Mouse (Mus musculus) stomach, postnatal 0 days (tissue): ENCODE measurements around the gene Olfr632. TPM values are rescaled to one million over a fixed set of nuclear protein-coding genes. Genes with fewer than 3 reads are reported as not detected.

Experiments used
- ATAC-seq: fragments of 200-750 bp; cut with Nextera tagmentation; 2 replicates; pipeline ENCODE4 v1.8.0; 2017; ENCODE audit not compliant: low FRiP score, low TSS enrichment
- DNase-seq: peaks from one replicate; pipeline ENCODE4 v3.0.0-alpha.2; 2016; ENCODE audit warnings: low spot score
- H3K27ac ChIP-seq: fragments of 300-500 bp; sonication (generic); replicated peaks from 2 replicates; pipeline ENCODE4 v1.5.1; 2014; ENCODE audit warnings: mild to moderate bottlenecking, control low read depth
- H3K27me3 ChIP-seq: fragments of 300-500 bp; sonication (generic); 2 replicates; pipeline ENCODE4 v1.6.1; 2014; ENCODE audit warnings: low read length; ENCODE audit not compliant: control insufficient read depth, insufficient read depth
- H3K36me3 ChIP-seq: fragments of 300-500 bp; sonication (generic); 2 replicates; pipeline ENCODE4 v1.6.1; 2014; ENCODE audit warnings: low read length, mixed read lengths; ENCODE audit not compliant: control insufficient read depth, insufficient read depth
- H3K4me1 ChIP-seq: fragments of 300-500 bp; sonication (generic); replicated peaks from 2 replicates; pipeline ENCODE4 v1.6.1; 2014; ENCODE audit warnings: antibody characterized with exemption; ENCODE audit not compliant: control insufficient read depth, insufficient read depth
- H3K4me2 ChIP-seq: fragments of 300-500 bp; sonication (generic); replicated peaks from 2 replicates; pipeline ENCODE4 v1.6.1; 2014; ENCODE audit warnings: low read depth, mild to moderate bottlenecking, control low read depth, moderate library complexity
- H3K4me3 ChIP-seq: fragments of 300-500 bp; sonication (generic); 2 replicates; pipeline ENCODE4 v1.5.1; 2014; ENCODE audit warnings: low read depth, low read length, control low read depth
- H3K9ac ChIP-seq: fragments of 300-500 bp; sonication (generic); 2 replicates; pipeline ENCODE4 v1.6.1; 2014; ENCODE audit warnings: mild to moderate bottlenecking, low read length, control low read depth, mixed read lengths
- H3K9me3 ChIP-seq: fragments of 300-500 bp; sonication (generic); 2 replicates; pipeline ENCODE4 v1.6.1; 2016; ENCODE audit warnings: low read length; ENCODE audit not compliant: control insufficient read depth
- CTCF ChIP-seq: IDR thresholded peaks from 2 replicates; pipeline ENCODE4 v1.5.1; 2016; ENCODE audit warnings: antibody characterized with exemption, low read depth, mild to moderate bottlenecking, moderate library complexity
- EP300 ChIP-seq: optimal IDR thresholded peaks from 2 replicates; pipeline ENCODE3; 2016; ENCODE audit warnings: antibody characterized with exemption
- WGBS: fragments of 180-500 bp; shearing (Covaris S2); extraction: QIAGEN DNeasy Blood & Tissue Kit; methylation state at CpG from one replicate; pipeline ENCODE4 v1.1.7; 2014; 5-methylcytosine and 5-hydroxymethylcytosine counted together
- polyA plus RNA-seq: library from polyadenylated mRNA; unstranded; fragments of >200 nt; fragmentation: Nextera tagmentation; extraction: Ambion mirVana; gene quantifications from 2 replicates; pipeline ENCODE4 v1.2.1, GENCODE M21; 2015

Gene Olfr632
- polyA plus RNA-seq, 1 experiment from 2014 or later = not detected

GRCm38 (mm10) chr7:103971782-103972181, 37.6 kb downstream of the Olfr632 start:
- Histone ChIP-seq H3K27me3 (no peaks in the 10 kb centered on the region), H3K27ac (no peak overlapping the region), H3K9ac (no peak overlapping the region), H3K4me1 (no peaks in the 10 kb centered on the region), H3K4me3 (no peak overlapping the region), H3K36me3 (no peaks in the 10 kb centered on the region), H3K4me2 (no peak overlapping the region), H3K9me3 (no peaks in the 10 kb centered on the region)
- no peak for DNase-seq
- 61% methylated on average over 1 of the region's 1 CpGs for WGBS
- no peak for TF ChIP-seq CTCF
- no peak for TF ChIP-seq EP300
- no peak for ATAC-seq

Other genes with a start within 250 kb of the Olfr632 start
- not detected in 2 replicates for gene Olfr243, start 219.7 kb upstream of the Olfr632 start, polyA plus RNA-seq
- not detected in 2 replicates for gene Olfr628, start 204.0 kb upstream of the Olfr632 start, polyA plus RNA-seq
- gene Olfr629, start 189.4 kb upstream of the Olfr632 start, polyA plus RNA-seq = not detected in 2 replicates
- gene Olfr630, start 177.0 kb upstream of the Olfr632 start, polyA plus RNA-seq = not detected in 2 replicates
- not detected in 2 replicates for gene Olfr69, start 162.8 kb upstream of the Olfr632 start, polyA plus RNA-seq
- 0.02 TPM in 1 of 2 replicates, not detected in the other for gene Olfr68, start 154.6 kb upstream of the Olfr632 start, polyA plus RNA-seq
- not detected in 2 replicates for gene Olfr67, start 142.5 kb upstream of the Olfr632 start, polyA plus RNA-seq
- gene Hbb-bt, start 120.4 kb upstream of the Olfr632 start, polyA plus RNA-seq = 137 and 177 TPM in 2 replicates
- gene Hbb-bs, start 106.3 kb upstream of the Olfr632 start, polyA plus RNA-seq = 597 and 747 TPM in 2 replicates
- gene Hbb-bh2, start 93.8 kb upstream of the Olfr632 start, polyA plus RNA-seq = not detected in 2 replicates
- gene Hbb-bh1, start 91.2 kb upstream of the Olfr632 start, polyA plus RNA-seq = not detected in 2 replicates
- gene Hbb-y, start 81.1 kb upstream of the Olfr632 start, polyA plus RNA-seq = not detected in 2 replicates
- gene Olfr66, start 48.1 kb upstream of the Olfr632 start, polyA plus RNA-seq = not detected in 2 replicates
- not detected in 2 replicates for gene Olfr64, start 39.9 kb upstream of the Olfr632 start, polyA plus RNA-seq
- gene Olfr65, start 30.9 kb upstream of the Olfr632 start, polyA plus RNA-seq = not detected in 2 replicates
- gene Olfr631, start 5.5 kb upstream of the Olfr632 start, polyA plus RNA-seq = not detected in 2 replicates
- gene Olfr633, start 10.1 kb downstream of the Olfr632 start, polyA plus RNA-seq = not detected in 2 replicates
- 0.01 TPM in 1 of 2 replicates, not detected in the other for gene Olfr635, start 36.8 kb downstream of the Olfr632 start, polyA plus RNA-seq
- not detected in 2 replicates for gene Olfr638, start 64.4 kb downstream of the Olfr632 start, polyA plus RNA-seq
- 0.01 TPM in 1 of 2 replicates, not detected in the other for gene Olfr639, start 83.0 kb downstream of the Olfr632 start, polyA plus RNA-seq
- 0.04 TPM in 1 of 2 replicates, not detected in the other for gene Olfr640, start 91.2 kb downstream of the Olfr632 start, polyA plus RNA-seq
- not detected in 2 replicates for gene Olfr641, start 101.1 kb downstream of the Olfr632 start, polyA plus RNA-seq
- gene Olfr642, start 118.3 kb downstream of the Olfr632 start, polyA plus RNA-seq = not detected in 2 replicates
- not detected in 2 replicates for gene 4930516K23Rik, start 127.1 kb downstream of the Olfr632 start, polyA plus RNA-seq
- gene Olfr644, start 137.5 kb downstream of the Olfr632 start, polyA plus RNA-seq = not detected in 2 replicates
- not detected in 2 replicates for gene Olfr645, start 151.1 kb downstream of the Olfr632 start, polyA plus RNA-seq
- 0.11 TPM in 1 of 2 replicates, not detected in the other for gene Olfr646, start 170.5 kb downstream of the Olfr632 start, polyA plus RNA-seq
- not detected in 2 replicates for gene Ubqln5, start 195.5 kb downstream of the Olfr632 start, polyA plus RNA-seq
- not detected in 2 replicates for gene Olfr643, start 203.1 kb downstream of the Olfr632 start, polyA plus RNA-seq
- gene Ubqln3, start 208.9 kb downstream of the Olfr632 start, polyA plus RNA-seq = not detected in 2 replicates
- not detected in 2 replicates for gene Ubqlnl, start 216.2 kb downstream of the Olfr632 start, polyA plus RNA-seq
- gene Olfm5, start 230.5 kb downstream of the Olfr632 start, polyA plus RNA-seq = not detected in 2 replicates
- 0.07 and 0.08 TPM in 2 replicates for gene Olfr648, start 249.0 kb downstream of the Olfr632 start, polyA plus RNA-seq